Mouse (Mus musculus): ENCODE results near the gene Cpa4.

- TF ChIP-seq POLR2A (IDR thresholded peaks at IDR 0.05; ENCODE audit: borderline replicate concordance, insufficient read depth, low read length) (no peak), CTCF (IDR thresholded peaks at IDR 0.05; ENCODE audit: borderline replicate concordance, insufficient read depth, low read depth, low read length) (no peak)
Measured at GRCm38 (mm10) chr6:30617959-30618590, 49.9 kb downstream of the Cpa4 start.
